Mouse (Mus musculus): ENCODE measurements around the gene Car5b. TPM values are rescaled to one million over a fixed set of nuclear protein-coding genes. Genes with fewer than 3 reads are reported as not detected.

Gene Car5b
- 0.19 and 0.28 TPM in 2 replicates for polyA plus RNA-seq (2014; fragmentation: Nextera tagmentation; extraction: Ambion mirVana)

DNA sequence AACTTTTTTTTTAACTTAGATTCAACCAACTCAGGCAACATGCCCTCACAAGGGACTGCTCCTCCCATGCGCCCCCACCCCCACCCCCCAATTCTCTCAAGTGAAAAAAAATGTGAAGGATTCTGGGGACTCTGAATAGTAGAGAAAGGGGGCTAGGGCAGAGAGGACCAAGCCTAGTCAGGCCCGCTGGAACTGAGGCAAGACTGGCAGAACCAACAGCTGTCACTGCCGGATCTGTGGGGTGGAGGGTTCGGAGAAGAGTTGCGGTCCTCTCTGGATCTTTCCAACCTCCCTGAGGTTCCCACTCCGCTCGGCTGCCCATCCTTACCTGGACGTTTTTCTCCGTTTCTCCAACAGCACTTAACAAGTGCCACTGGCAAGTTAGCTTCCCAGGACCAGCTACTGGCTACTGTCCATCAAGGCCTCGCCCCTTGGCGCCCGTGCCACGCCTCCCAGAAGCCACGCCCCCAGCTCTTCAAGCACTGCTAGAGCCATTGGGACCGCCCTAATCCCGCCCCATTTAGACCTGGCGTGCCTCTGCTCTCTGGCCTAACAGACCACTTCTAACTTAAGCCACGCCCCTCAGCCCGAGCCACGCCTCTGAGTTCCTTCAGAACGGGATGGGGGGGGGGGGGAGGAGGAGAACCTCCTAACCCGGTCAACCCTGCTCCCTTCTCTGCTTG is at the start of gene Car5b:
Gene Car5b, minus strand, starts transcription at position 391 of the 683 bp plus-strand sequence.
- Histone ChIP-seq H3K27ac (ENCODE audit: low read depth, low read length) (no peak within 1 kb of the TSS), H3K27me3 (ENCODE audit: control insufficient read depth, insufficient read depth, low read length) (no peaks in the 10 kb centered on the region; the same call in 1 of the 2 replicates), H3K4me3 (ENCODE audit: low read depth, low read length) (peak within 1 kb of the TSS; percentile 12; the same call in 1 of the 2 replicates), H3K9ac (ENCODE audit: low read length) (no peak within 1 kb of the TSS), H3K4me1 (ENCODE audit: control insufficient read depth, insufficient read depth, low read length) (no peaks in the 10 kb centered on the region), H3K9me3 (ENCODE audit: control insufficient read depth, low read length) (no peaks in the 10 kb centered on the region), H3K36me3 (ENCODE audit: control insufficient read depth, insufficient read depth, low read length) (no peaks in the 10 kb centered on the region), H3K4me2 (ENCODE audit: low read depth) (peak within 1 kb of the TSS; percentile 42)
- DNase-seq (ENCODE audit: low spot score) (peak; percentile 88), ATAC-seq (ENCODE audit: insufficient read depth, low FRiP score, low TSS enrichment) (peak; percentile 97)
- 26% methylated on average over 18 of the region's 22 CpGs for WGBS

DNA sequence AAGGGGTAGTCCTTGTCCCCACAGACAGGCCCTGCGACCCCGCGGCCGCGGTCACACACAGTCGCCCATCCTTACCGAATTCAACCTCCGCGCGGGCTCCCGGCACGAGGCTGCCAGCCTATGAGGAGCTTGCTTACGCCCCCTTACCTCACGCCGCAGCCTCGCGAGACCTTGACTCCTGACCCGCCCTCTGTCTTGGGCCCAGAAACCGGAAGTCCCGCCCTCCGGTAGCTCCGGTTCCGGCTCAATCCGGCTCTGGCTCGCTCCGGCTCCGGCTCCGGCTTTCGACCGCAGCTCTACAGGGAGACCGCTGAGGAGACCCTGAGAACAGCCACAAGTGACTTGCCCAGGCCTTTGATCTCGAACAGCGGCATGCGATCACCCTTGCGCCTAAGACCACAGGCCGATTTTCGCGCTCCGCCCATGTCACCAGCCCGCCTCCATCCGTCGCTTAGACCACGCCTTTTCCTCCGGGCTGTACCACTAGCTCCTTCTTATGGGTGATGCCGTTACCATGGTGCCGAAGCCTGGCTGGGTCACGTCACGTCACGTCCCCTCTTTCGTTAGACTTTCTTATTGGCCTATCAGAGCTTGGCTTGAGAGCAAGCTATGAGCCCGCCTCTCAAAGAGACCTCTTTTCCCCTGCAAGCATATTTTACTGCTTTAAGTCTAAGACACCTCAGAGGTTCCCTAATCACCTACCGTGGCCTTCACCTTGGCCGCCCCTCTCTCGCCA is 48.4 kb upstream of the Car5b start, which contains the start of gene Siah1b:
Gene Siah1b, minus strand, starts transcription at position 454 of the 736 bp plus-strand sequence.
- H3K27me3 ChIP-seq (ENCODE audit: control insufficient read depth, insufficient read depth, low read length): no peaks in the 10 kb centered on the region; the same call in 1 of the 2 replicates
- H3K9ac ChIP-seq (ENCODE audit: low read length): peak within 1 kb of the TSS; percentile 68
- WGBS: 37% methylated on average over 50 of the region's 54 CpGs
- peak within 1 kb of the TSS; percentile 58 for H3K4me2 ChIP-seq (ENCODE audit: low read depth)
- H3K27ac ChIP-seq (ENCODE audit: low read depth, low read length): peak within 1 kb of the TSS; percentile 21; the same call in 1 of the 2 replicates
- ATAC-seq (ENCODE audit: insufficient read depth, low FRiP score, low TSS enrichment) (peak; percentile 99), DNase-seq (ENCODE audit: low spot score) (peak; percentile 91)
- no peaks in the 10 kb centered on the region for H3K36me3 ChIP-seq (ENCODE audit: control insufficient read depth, insufficient read depth, low read length)
- no peaks in the 10 kb centered on the region for H3K4me1 ChIP-seq (ENCODE audit: control insufficient read depth, insufficient read depth, low read length)
- H3K4me3 ChIP-seq (ENCODE audit: low read depth, low read length): peak within 1 kb of the TSS; percentile 49
- H3K9me3 ChIP-seq (ENCODE audit: control insufficient read depth, low read length): no peaks in the 10 kb centered on the region

DNA sequence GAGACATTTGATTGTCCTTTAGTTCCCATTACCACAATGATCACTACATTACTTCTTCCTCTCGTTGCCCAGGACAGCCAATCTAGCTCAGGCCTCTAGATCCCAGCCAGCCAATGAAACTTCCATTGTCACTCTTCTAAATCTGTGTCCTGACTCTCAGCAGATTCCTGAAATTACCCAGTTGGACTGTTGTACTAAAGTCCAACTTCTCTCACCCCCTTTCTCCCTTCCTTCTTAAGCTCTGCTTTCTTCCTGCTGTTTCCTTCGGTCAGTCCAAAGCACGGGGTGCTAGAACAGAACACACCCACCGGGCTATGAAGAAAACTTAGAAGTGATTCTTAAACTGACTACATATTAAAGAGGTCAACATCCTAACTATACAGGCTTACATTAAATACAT is 41.2 kb upstream of the Car5b start:
- no peak overlapping the region for H3K4me3 ChIP-seq (ENCODE audit: low read depth, low read length)
- 86% methylated on average over 4 of the region's 4 CpGs for WGBS
- no peaks in the 10 kb centered on the region for H3K36me3 ChIP-seq (ENCODE audit: control insufficient read depth, insufficient read depth, low read length)
- DNase-seq (ENCODE audit: low spot score) (no peak), ATAC-seq (ENCODE audit: insufficient read depth, low FRiP score, low TSS enrichment) (no peak)
- H3K27ac ChIP-seq (ENCODE audit: low read depth, low read length): no peak overlapping the region
- H3K9me3 ChIP-seq (ENCODE audit: control insufficient read depth, low read length): no peaks in the 10 kb centered on the region
- H3K9ac ChIP-seq (ENCODE audit: low read length): no peak overlapping the region
- H3K4me1 ChIP-seq (ENCODE audit: control insufficient read depth, insufficient read depth, low read length): no peaks in the 10 kb centered on the region
- H3K4me2 ChIP-seq (ENCODE audit: low read depth): no peak overlapping the region
- no peaks in the 10 kb centered on the region for H3K27me3 ChIP-seq (ENCODE audit: control insufficient read depth, insufficient read depth, low read length)

DNA sequence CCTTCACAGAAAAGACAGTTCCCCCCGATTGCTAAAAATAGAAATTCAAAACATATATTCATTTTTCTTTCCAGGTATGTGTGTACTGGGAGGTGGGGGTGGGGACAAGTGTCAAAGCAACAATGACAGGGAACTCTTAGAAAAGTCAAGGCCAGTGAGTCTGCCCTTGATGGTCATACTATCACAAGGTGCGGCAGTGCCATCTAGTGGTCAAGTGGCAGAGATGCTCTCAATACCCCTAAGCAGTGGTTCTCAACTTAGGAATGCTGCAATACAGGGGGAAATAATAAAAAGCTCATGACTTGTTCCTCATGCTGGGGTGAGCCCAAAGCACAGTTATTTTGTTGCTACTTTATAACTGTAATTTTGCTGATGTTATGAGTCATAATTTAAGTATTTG is 38.4 kb upstream of the Car5b start:
- ATAC-seq (ENCODE audit: insufficient read depth, low FRiP score, low TSS enrichment) (peak; percentile 71), DNase-seq (ENCODE audit: low spot score) (peak; percentile 43)
- H3K27me3 ChIP-seq (ENCODE audit: control insufficient read depth, insufficient read depth, low read length): no peaks in the 10 kb centered on the region
- H3K9me3 ChIP-seq (ENCODE audit: control insufficient read depth, low read length): no peaks in the 10 kb centered on the region
- WGBS: 13% methylated on average over 2 of the region's 2 CpGs
- H3K4me3 ChIP-seq (ENCODE audit: low read depth, low read length): no peak overlapping the region
- H3K4me1 ChIP-seq (ENCODE audit: control insufficient read depth, insufficient read depth, low read length): no peaks in the 10 kb centered on the region
- no peak overlapping the region for H3K4me2 ChIP-seq (ENCODE audit: low read depth)
- no peak overlapping the region for H3K9ac ChIP-seq (ENCODE audit: low read length)
- H3K27ac ChIP-seq (ENCODE audit: low read depth, low read length): no peak overlapping the region
- no peaks in the 10 kb centered on the region for H3K36me3 ChIP-seq (ENCODE audit: control insufficient read depth, insufficient read depth, low read length)

DNA sequence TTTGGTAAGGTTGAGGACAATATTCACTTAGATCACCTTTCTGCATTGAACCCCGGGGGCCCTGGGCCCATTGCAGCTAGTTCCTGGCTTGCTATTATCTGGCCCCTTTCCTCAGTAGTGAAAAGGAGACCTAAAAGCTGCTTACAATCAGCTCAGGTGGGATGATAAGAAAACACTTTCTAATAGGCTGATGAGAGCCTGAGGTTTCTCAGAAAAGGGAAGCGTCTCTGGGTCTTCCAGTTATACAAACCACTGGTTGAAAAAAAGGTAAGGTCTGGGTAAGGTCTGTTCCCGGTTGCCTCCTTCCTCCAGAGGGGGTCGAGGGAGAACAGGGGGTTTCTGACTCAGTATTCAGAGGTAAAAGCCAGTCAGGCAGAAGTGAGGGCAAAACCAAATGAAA is 31.3 kb upstream of the Car5b start:
- Histone ChIP-seq H3K9ac (ENCODE audit: low read length) (no peak overlapping the region), H3K27me3 (ENCODE audit: control insufficient read depth, insufficient read depth, low read length) (no peaks in the 10 kb centered on the region), H3K4me3 (ENCODE audit: low read depth, low read length) (no peak overlapping the region), H3K4me2 (ENCODE audit: low read depth) (no peak overlapping the region), H3K4me1 (ENCODE audit: control insufficient read depth, insufficient read depth, low read length) (no peaks in the 10 kb centered on the region), H3K9me3 (ENCODE audit: control insufficient read depth, low read length) (no peaks in the 10 kb centered on the region), H3K36me3 (ENCODE audit: control insufficient read depth, insufficient read depth, low read length) (no peaks in the 10 kb centered on the region), H3K27ac (ENCODE audit: low read depth, low read length) (no peak overlapping the region)
- 67% methylated on average over 4 of the region's 4 CpGs for WGBS
- ATAC-seq (ENCODE audit: insufficient read depth, low FRiP score, low TSS enrichment): no peak
- DNase-seq (ENCODE audit: low spot score): no peak

DNA sequence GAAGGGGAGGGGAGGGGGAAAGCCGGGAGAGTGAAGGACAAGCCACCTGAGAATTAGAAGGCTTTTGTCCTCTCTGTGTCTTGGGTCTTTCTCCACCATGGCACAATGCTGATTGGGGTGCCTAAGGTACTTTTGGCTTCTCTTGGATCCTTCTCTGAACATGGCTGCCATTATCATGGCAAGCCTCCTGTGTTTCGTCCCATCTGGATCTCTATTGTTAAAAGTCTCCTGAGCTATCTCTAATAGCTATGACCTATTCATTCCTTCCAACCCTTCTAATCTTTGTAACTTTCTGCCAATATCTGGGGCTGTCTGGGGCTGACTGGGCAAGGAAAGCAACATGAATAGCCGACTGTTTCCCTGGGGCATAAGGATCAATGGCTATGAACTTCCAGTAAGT is 30.7 kb upstream of the Car5b start:
- H3K27ac ChIP-seq (ENCODE audit: low read depth, low read length): no peak overlapping the region
- H3K4me2 ChIP-seq (ENCODE audit: low read depth): no peak overlapping the region
- DNase-seq (ENCODE audit: low spot score) (no peak), ATAC-seq (ENCODE audit: insufficient read depth, low FRiP score, low TSS enrichment) (no peak)
- H3K9me3 ChIP-seq (ENCODE audit: control insufficient read depth, low read length): no peaks in the 10 kb centered on the region
- H3K4me1 ChIP-seq (ENCODE audit: control insufficient read depth, insufficient read depth, low read length): no peaks in the 10 kb centered on the region
- no peak overlapping the region for H3K9ac ChIP-seq (ENCODE audit: low read length)
- H3K36me3 ChIP-seq (ENCODE audit: control insufficient read depth, insufficient read depth, low read length): no peaks in the 10 kb centered on the region
- WGBS: 86% methylated on average over 3 of the region's 3 CpGs
- no peaks in the 10 kb centered on the region for H3K27me3 ChIP-seq (ENCODE audit: control insufficient read depth, insufficient read depth, low read length)
- no peak overlapping the region for H3K4me3 ChIP-seq (ENCODE audit: low read depth, low read length)

DNA sequence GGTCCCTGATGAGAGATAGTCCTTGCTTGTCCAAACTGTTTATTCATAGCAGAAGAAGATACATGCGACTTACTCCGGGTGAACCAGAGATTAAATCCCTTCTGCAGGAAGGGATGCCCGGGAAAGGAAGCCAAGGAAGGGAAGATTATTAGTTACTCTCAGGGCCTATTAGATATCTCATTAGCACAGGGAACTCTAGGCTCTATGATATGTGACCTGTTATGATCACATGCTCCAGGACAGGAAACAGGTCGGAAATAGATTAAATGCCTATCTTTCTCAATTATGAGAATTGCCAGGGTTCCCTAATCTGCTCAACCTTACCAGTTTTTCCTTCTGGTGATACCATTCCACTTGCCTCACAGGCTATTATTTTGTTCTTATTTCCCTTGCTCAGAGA is 27.9 kb upstream of the Car5b start:
- Histone ChIP-seq H3K4me1 (ENCODE audit: control insufficient read depth, insufficient read depth, low read length) (no peaks in the 10 kb centered on the region), H3K9me3 (ENCODE audit: control insufficient read depth, low read length) (no peaks in the 10 kb centered on the region), H3K27ac (ENCODE audit: low read depth, low read length) (no peak overlapping the region), H3K4me3 (ENCODE audit: low read depth, low read length) (no peak overlapping the region), H3K36me3 (ENCODE audit: control insufficient read depth, insufficient read depth, low read length) (no peaks in the 10 kb centered on the region), H3K4me2 (ENCODE audit: low read depth) (no peak overlapping the region), H3K27me3 (ENCODE audit: control insufficient read depth, insufficient read depth, low read length) (no peaks in the 10 kb centered on the region), H3K9ac (ENCODE audit: low read length) (no peak overlapping the region)
- DNase-seq (ENCODE audit: low spot score) (no peak), ATAC-seq (ENCODE audit: insufficient read depth, low FRiP score, low TSS enrichment) (no peak)
- WGBS: 99% methylated on average over 4 of the region's 4 CpGs

DNA sequence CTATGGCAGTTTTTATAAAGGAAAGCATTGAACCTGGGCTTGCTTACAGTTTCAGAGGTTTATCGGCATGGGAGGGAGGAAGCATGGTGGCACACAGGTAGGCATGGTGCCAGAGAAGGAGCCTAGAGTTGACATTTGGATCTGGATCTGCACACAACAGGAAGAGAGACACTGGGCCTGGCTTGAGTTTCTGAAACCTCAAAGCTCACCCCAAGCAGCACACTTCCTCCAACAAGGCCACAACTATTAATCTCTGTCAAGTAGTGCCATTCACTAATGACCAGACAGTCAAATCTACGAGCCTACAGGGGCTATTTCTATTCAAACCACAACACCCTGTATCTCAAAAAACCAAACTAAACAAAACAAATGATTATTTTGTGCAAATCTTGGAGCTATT is 18.9 kb upstream of the Car5b start:
- H3K4me2 ChIP-seq (ENCODE audit: low read depth): no peak overlapping the region
- H3K9me3 ChIP-seq (ENCODE audit: control insufficient read depth, low read length): no peaks in the 10 kb centered on the region
- H3K36me3 ChIP-seq (ENCODE audit: control insufficient read depth, insufficient read depth, low read length): no peaks in the 10 kb centered on the region
- no peak overlapping the region for H3K4me3 ChIP-seq (ENCODE audit: low read depth, low read length)
- H3K27me3 ChIP-seq (ENCODE audit: control insufficient read depth, insufficient read depth, low read length): no peaks in the 10 kb centered on the region
- H3K27ac ChIP-seq (ENCODE audit: low read depth, low read length): no peak overlapping the region
- ATAC-seq (ENCODE audit: insufficient read depth, low FRiP score, low TSS enrichment) (no peak), DNase-seq (ENCODE audit: low spot score) (no peak)
- WGBS: 65% methylated on average over 2 of the region's 2 CpGs
- H3K4me1 ChIP-seq (ENCODE audit: control insufficient read depth, insufficient read depth, low read length): no peaks in the 10 kb centered on the region
- no peak overlapping the region for H3K9ac ChIP-seq (ENCODE audit: low read length)

DNA sequence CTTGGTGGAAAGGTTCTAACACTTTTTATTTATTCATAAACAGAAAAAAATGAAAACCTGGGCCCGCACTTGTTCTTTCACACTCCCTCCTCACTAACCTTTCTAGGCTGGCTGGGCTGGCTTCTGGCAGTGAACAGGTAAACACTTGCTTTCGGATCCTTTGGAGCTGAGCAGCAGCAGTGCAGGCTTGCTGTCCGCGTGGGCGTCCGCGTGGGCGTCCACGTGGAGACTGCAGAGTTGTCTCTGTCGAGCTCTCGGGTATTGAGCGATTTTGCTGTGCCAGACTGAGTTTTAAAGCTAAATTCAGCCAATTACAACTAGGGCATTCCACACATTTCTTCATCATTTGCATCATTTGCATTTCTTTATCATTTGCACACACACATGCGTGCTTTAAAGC is 14.3 kb upstream of the Car5b start:
- ATAC-seq (ENCODE audit: insufficient read depth, low FRiP score, low TSS enrichment) (no peak), DNase-seq (ENCODE audit: low spot score) (no peak)
- no peak overlapping the region for H3K9ac ChIP-seq (ENCODE audit: low read length)
- H3K4me1 ChIP-seq (ENCODE audit: control insufficient read depth, insufficient read depth, low read length): no peaks in the 10 kb centered on the region
- no peaks in the 10 kb centered on the region for H3K36me3 ChIP-seq (ENCODE audit: control insufficient read depth, insufficient read depth, low read length)
- no peak overlapping the region for H3K27ac ChIP-seq (ENCODE audit: low read depth, low read length)
- H3K4me3 ChIP-seq (ENCODE audit: low read depth, low read length): no peak overlapping the region
- no peaks in the 10 kb centered on the region for H3K9me3 ChIP-seq (ENCODE audit: control insufficient read depth, low read length)
- WGBS: 72% methylated on average over 13 of the region's 13 CpGs
- no peaks in the 10 kb centered on the region for H3K27me3 ChIP-seq (ENCODE audit: control insufficient read depth, insufficient read depth, low read length)
- H3K4me2 ChIP-seq (ENCODE audit: low read depth): no peak overlapping the region
